Comparison of ENCODE assay signal across 8 mouse cellular contexts in genomic region chr4:43058392-43058752, GRCm38 (mm10). TPM values are rescaled to one million over a fixed set of nuclear protein-coding genes. Genes with fewer than 3 reads are reported as not detected.
DNase-seq lines count a peak whose midpoint lies in the region; ATAC-seq and TF ChIP-seq lines count a peak whose summit lies in the region.

No protein-coding gene starts in this region.

- H3K36me3 ChIP-seq in heart, embryonic 14.5 days (ENCODE audit: control insufficient read depth, insufficient read depth, low read length), result no peaks in the 10 kb centered on the region
- H3K36me3 ChIP-seq in ES-E14 (ENCODE audit: control insufficient read depth, insufficient read depth, low read length, poor library complexity, severe bottlenecking), result no peaks in the 10 kb centered on the region
- no peaks in the 10 kb centered on the region for H3K36me3 ChIP-seq in forebrain, embryonic 15.5 days
- no peaks in the 10 kb centered on the region for H3K36me3 ChIP-seq in liver, embryonic 15.5 days (replicated peaks)

- H3K27me3 ChIP-seq in heart, embryonic 14.5 days (ENCODE audit: control insufficient read depth, insufficient read depth, low read length), result no peaks in the 10 kb centered on the region
- H3K27me3 ChIP-seq in forebrain, embryonic 15.5 days, result no peaks in the 10 kb centered on the region
- H3K27me3 ChIP-seq in liver, embryonic 15.5 days, result peaks cover 54% of the 10 kb centered on the region

- peak overlapping the region; percentile 74 to 76 for H3K4me3 ChIP-seq in heart, embryonic 14.5 days (ENCODE audit: control insufficient read depth in 1 of 2, insufficient read depth in 1 of 2, low read depth in 1 of 2, low read length in 2 of 2)
- peak overlapping the region; percentile 8 to 97; a peak in 2 of 4 replicates for H3K4me3 ChIP-seq in ES-E14 (ENCODE audit: insufficient read depth in 1 of 2, low read depth in 1 of 2, low read length in 2 of 2, poor library complexity in 1 of 2, severe bottlenecking in 1 of 2)
- peak overlapping the region; percentile 68 for H3K4me3 ChIP-seq in forebrain, embryonic 15.5 days
- peak overlapping the region; percentile 65 for H3K4me3 ChIP-seq in liver, embryonic 15.5 days (replicated peaks)

- H3K4me1 ChIP-seq in heart, embryonic 14.5 days (ENCODE audit: control insufficient read depth in 2 of 2, insufficient read depth in 2 of 2, low read length in 2 of 2), result peaks cover 0 to 24% of the 10 kb centered on the region in 2 experiments; a peak in 2 of 4 replicates
- peaks cover 0 to 2% of the 10 kb centered on the region in 2 experiments; a peak in 1 of 4 replicates for H3K4me1 ChIP-seq in ES-E14 (ENCODE audit: control insufficient read depth in 2 of 2, insufficient read depth in 2 of 2, low read length in 2 of 2, poor library complexity in 1 of 2)
- peaks cover 21% of the 10 kb centered on the region; the same call in 1 of the 2 replicates for H3K4me1 ChIP-seq in forebrain, embryonic 15.5 days
- peaks cover 13% of the 10 kb centered on the region for H3K4me1 ChIP-seq in liver, embryonic 15.5 days (replicated peaks)

- 19% methylated on average over 8 of the region's 8 CpGs for WGBS in heart, embryonic 14.5 days
- 12% methylated on average over 8 of the region's 8 CpGs for WGBS in forebrain, embryonic 15.5 days
- 18% methylated on average over 8 of the region's 8 CpGs for WGBS in liver, embryonic 15.5 days (ENCODE audit: insufficient replicate concordance)

- H3K27ac ChIP-seq in heart, embryonic 14.5 days (replicated peaks in 1 of 2; ENCODE audit: control insufficient read depth in 1 of 2, insufficient read depth in 1 of 2, low read depth in 2 of 2, low read length in 2 of 2), result no peak overlapping the region; a peak in 1 of 4 replicates
- H3K27ac ChIP-seq in ES-E14 (ENCODE audit: insufficient read depth, low read depth, low read length, poor library complexity, severe bottlenecking), result no peak overlapping the region
- peak overlapping the region; percentile 88 for H3K27ac ChIP-seq in forebrain, embryonic 15.5 days (replicated peaks)
- no peak overlapping the region for H3K27ac ChIP-seq in liver, embryonic 15.5 days (replicated peaks)

- no peak for DNase-seq in heart, postnatal 14 days
- no peak for DNase-seq in ES-E14 (ENCODE audit: low read depth, low spot score)
- no peak for DNase-seq in embryo, embryonic 10 days (ENCODE audit: low spot score)
- DNase-seq in thymus, postnatal 4 days, result no peak

- no peaks in the 10 kb centered on the region for H3K9me3 ChIP-seq in heart, embryonic 14.5 days (ENCODE audit: control insufficient read depth, low read length)
- no peaks in the 10 kb centered on the region for H3K9me3 ChIP-seq in ES-E14 (ENCODE audit: control insufficient read depth, insufficient read depth, low read depth, low read length)
- H3K9me3 ChIP-seq in forebrain, embryonic 15.5 days, result no peaks in the 10 kb centered on the region
- no peaks in the 10 kb centered on the region for H3K9me3 ChIP-seq in liver, embryonic 15.5 days (replicated peaks)

- peak overlapping the region; percentile 78 for H3K4me2 ChIP-seq in heart, embryonic 14.5 days (ENCODE audit: low read length)
- H3K4me2 ChIP-seq in forebrain, embryonic 15.5 days (replicated peaks), result peak overlapping the region; percentile 69
- peak overlapping the region; percentile 98 for H3K4me2 ChIP-seq in liver, embryonic 15.5 days

- intact Hi-C loops in heart, postnatal 14 days (cut with DNase I), result loop anchor here (10.0 kb wide), 1 partner anchor 516 kb away; the partner anchor contains the start of genes Gba2 and Rgp1

- H3K9ac ChIP-seq in heart, embryonic 14.5 days (ENCODE audit: low read length), result no peak overlapping the region
- H3K9ac ChIP-seq in ES-E14 (ENCODE audit: insufficient read depth, low read depth, low read length, poor library complexity, severe bottlenecking), result no peak overlapping the region
- peak overlapping the region; percentile 33 for H3K9ac ChIP-seq in forebrain, embryonic 15.5 days (replicated peaks)
- H3K9ac ChIP-seq in liver, embryonic 15.5 days, result no peak overlapping the region; the same call in 1 of the 2 replicates

- ATAC-seq in heart, embryonic 14.5 days (ENCODE audit: insufficient number of reproducible peaks, insufficient read depth, low FRiP score, low read depth), result no peak
- peak; percentile 47; the same call in 1 of the 2 replicates for ATAC-seq in forebrain, embryonic 15.5 days (replicated peaks)
- ATAC-seq in liver, embryonic 15.5 days (ENCODE audit: insufficient read depth), result no peak
- ATAC-seq in activated CD4-positive, CD25-positive, alpha-beta regulatory T cell, adult 4 months, result no peak

- in situ Hi-C loops in ES-E14 (cut with MboI; ENCODE audit: low sequenced_read_pairs in 2 of 2, unreplicated experiment in 2 of 2), result no loop called here

TF ChIP-seq in ES-E14, 5 proteins besides CTCF, POLR2A, EP300 and RAD21:
- no peak for TF ChIP-seq ZC3H11A (IDR thresholded peaks at IDR 0.05; ENCODE audit: borderline replicate concordance, low read depth, low read length)
- TF ChIP-seq HCFC1 (IDR thresholded peaks at IDR 0.05; ENCODE audit: borderline replicate concordance, insufficient read depth, low read length), result no peak
- TF ChIP-seq CHD2 (IDR thresholded peaks at IDR 0.05; ENCODE audit: low read depth, low read length), result no peak
- no peak for TF ChIP-seq MAFK (IDR thresholded peaks at IDR 0.05; ENCODE audit: insufficient read depth, low read depth, low read length)
- TF ChIP-seq ZNF384 (IDR thresholded peaks at IDR 0.05; ENCODE audit: low read depth, low read length), result no peak

RNA-seq across cellular contexts. Expression of gene Unc13b, which starts 0.4 kb away (rescaled TPM):
- polyA plus RNA-seq in heart, embryonic 14.5 days (2014; fragmentation: Nextera tagmentation; extraction: Ambion mirVana), result 16.4 and 19.1 TPM in 2 replicates
- 10 to 100 TPM; 20.3 to 25.2 TPM for total RNA-seq in heart, postnatal 14 days (2021)
- 13.3 and 19.6 TPM in 2 replicates for total RNA-seq in ES-E14 (2012; rRNA removed)
- 17.9 and 18.7 TPM in 2 replicates for polyA plus RNA-seq in forebrain, embryonic 15.5 days (2015; fragmentation: Nextera tagmentation; extraction: Ambion mirVana)
- polyA plus RNA-seq in liver, embryonic 15.5 days (2015; fragmentation: Nextera tagmentation; extraction: Ambion mirVana), result 0.40 and 0.45 TPM in 2 replicates
- under 1 TPM in 1 of 2 experiments, not detected in 1; 0.08 TPM for polyA plus RNA-seq in activated CD4-positive, CD25-positive, alpha-beta regulatory T cell, adult 4 months (2017; shearing (Covaris generic))

RNA-seq across cellular contexts. Expression of gene Fam214b, which starts 12.4 kb away (rescaled TPM):
- polyA plus RNA-seq in heart, embryonic 14.5 days (2014; fragmentation: Nextera tagmentation; extraction: Ambion mirVana), result 10.5 and 12.0 TPM in 2 replicates
- total RNA-seq in heart, postnatal 14 days (2021), result 10 to 100 TPM; 33.7 to 33.8 TPM
- 8.2 and 11.9 TPM in 2 replicates for total RNA-seq in ES-E14 (2012; rRNA removed)
- 44.8 and 45.3 TPM in 2 replicates for polyA plus RNA-seq in forebrain, embryonic 15.5 days (2015; fragmentation: Nextera tagmentation; extraction: Ambion mirVana)
- 41.2 and 51.3 TPM in 2 replicates for polyA plus RNA-seq in liver, embryonic 15.5 days (2015; fragmentation: Nextera tagmentation; extraction: Ambion mirVana)
- polyA plus RNA-seq in activated CD4-positive, CD25-positive, alpha-beta regulatory T cell, adult 4 months (2017; shearing (Covaris generic)), result 1 to 10 TPM; 2.9 to 4.0 TPM

RNA-seq across cellular contexts. Expression of gene Stoml2, which starts 26.9 kb away (rescaled TPM):
- 201 and 211 TPM in 2 replicates for polyA plus RNA-seq in heart, embryonic 14.5 days (2014; fragmentation: Nextera tagmentation; extraction: Ambion mirVana)
- 10 to 100 TPM; 97.8 to 99.2 TPM for total RNA-seq in heart, postnatal 14 days (2021)
- total RNA-seq in ES-E14 (2012; rRNA removed), result 245 and 279 TPM in 2 replicates
- 259 and 263 TPM in 2 replicates for polyA plus RNA-seq in forebrain, embryonic 15.5 days (2015; fragmentation: Nextera tagmentation; extraction: Ambion mirVana)
- polyA plus RNA-seq in liver, embryonic 15.5 days (2015; fragmentation: Nextera tagmentation; extraction: Ambion mirVana), result 187 and 204 TPM in 2 replicates
- polyA plus RNA-seq in activated CD4-positive, CD25-positive, alpha-beta regulatory T cell, adult 4 months (2017; shearing (Covaris generic)), result 100 to 1,000 TPM; 119 to 161 TPM

RNA-seq across cellular contexts. Expression of gene Pigo, which starts 32.8 kb away (rescaled TPM):
- 12.0 and 13.0 TPM in 2 replicates for polyA plus RNA-seq in heart, embryonic 14.5 days (2014; fragmentation: Nextera tagmentation; extraction: Ambion mirVana)
- total RNA-seq in heart, postnatal 14 days (2021), result 10 to 100 TPM; 22.1 to 24.5 TPM
- 40.9 and 59.1 TPM in 2 replicates for total RNA-seq in ES-E14 (2012; rRNA removed)
- 23.2 and 23.8 TPM in 2 replicates for polyA plus RNA-seq in forebrain, embryonic 15.5 days (2015; fragmentation: Nextera tagmentation; extraction: Ambion mirVana)
- polyA plus RNA-seq in liver, embryonic 15.5 days (2015; fragmentation: Nextera tagmentation; extraction: Ambion mirVana), result 14.8 and 15.1 TPM in 2 replicates
- polyA plus RNA-seq in activated CD4-positive, CD25-positive, alpha-beta regulatory T cell, adult 4 months (2017; shearing (Covaris generic)), result 10 to 100 TPM; 14.1 to 14.6 TPM

RNA-seq across cellular contexts. Expression of gene Fancg, which starts 48.1 kb away (rescaled TPM):
- 10.8 and 11.7 TPM in 2 replicates for polyA plus RNA-seq in heart, embryonic 14.5 days (2014; fragmentation: Nextera tagmentation; extraction: Ambion mirVana)
- 1 to 10 TPM; 4.7 to 4.8 TPM for total RNA-seq in heart, postnatal 14 days (2021)
- 13.0 and 16.9 TPM in 2 replicates for total RNA-seq in ES-E14 (2012; rRNA removed)
- polyA plus RNA-seq in forebrain, embryonic 15.5 days (2015; fragmentation: Nextera tagmentation; extraction: Ambion mirVana), result 28.1 and 29.9 TPM in 2 replicates
- 10.4 TPM in 2 replicates for polyA plus RNA-seq in liver, embryonic 15.5 days (2015; fragmentation: Nextera tagmentation; extraction: Ambion mirVana)
- 10 to 100 TPM; 16.5 to 27.4 TPM for polyA plus RNA-seq in activated CD4-positive, CD25-positive, alpha-beta regulatory T cell, adult 4 months (2017; shearing (Covaris generic))

Comparison
In these comparisons a context has a peak if more than half of its experiments do, and no peak if none do; other contexts are left out.
1. RNA of gene Unc13b, which starts 0.4 kb away (polyA plus RNA-seq): 17.9 to 18.7 TPM in forebrain, embryonic 15.5 days and 16.4 to 19.1 TPM in heart, embryonic 14.5 days; 0.40 to 0.45 TPM in liver, embryonic 15.5 days and 0.08 TPM in activated CD4-positive, CD25-positive, alpha-beta regulatory T cell, adult 4 months; every median in the first group is over 10 times any median in the second.
2. Peak in every context shown above with its lines, with median percentiles within 50 percentile points of each other: H3K4me2 ChIP-seq and H3K4me3 ChIP-seq.